Mouse (Mus musculus) midbrain, embryonic 14.5 days (tissue): ENCODE measurements around the gene Lmx1b. TPM values are rescaled to one million over a fixed set of nuclear protein-coding genes. Genes with fewer than 3 reads are reported as not detected.

Source experiments
- ATAC-seq: fragments of 200-750 bp; cut with Nextera tagmentation; 2 replicates; pipeline ENCODE4 v1.8.0; 2017; ENCODE audit warnings: moderate number of reproducible peaks, moderate library complexity; ENCODE audit not compliant: low FRiP score, low TSS enrichment
- DNase-seq: peaks from one replicate; pipeline ENCODE4 v3.0.0-alpha.2; 2015
- H3K27ac ChIP-seq: fragments of 300-500 bp; sonication (generic); replicated peaks from 2 replicates; pipeline ENCODE4 v1.5.1; 2014; ENCODE audit warnings: mild to moderate bottlenecking, low read depth, low read length, moderate library complexity
- H3K27me3 ChIP-seq: fragments of 300-500 bp; sonication (generic); 2 replicates; pipeline ENCODE4 v1.6.1; 2014; ENCODE audit warnings: low read length, control low read depth, mixed read lengths; ENCODE audit not compliant: control insufficient read depth, insufficient read depth
- H3K36me3 ChIP-seq: fragments of 300-500 bp; sonication (generic); 2 replicates; pipeline ENCODE4 v1.6.1; 2014; ENCODE audit warnings: low read length, control low read depth; ENCODE audit not compliant: control insufficient read depth, insufficient read depth
- H3K4me1 ChIP-seq: fragments of 300-500 bp; sonication (generic); 2 replicates; pipeline ENCODE4 v1.6.1; 2014; ENCODE audit warnings: mild to moderate bottlenecking, antibody characterized with exemption, low read length, control low read depth; ENCODE audit not compliant: control insufficient read depth, insufficient read depth
- H3K4me2 ChIP-seq: fragments of 300-500 bp; sonication (generic); 2 replicates; pipeline ENCODE4 v1.6.1; 2014; ENCODE audit warnings: mild to moderate bottlenecking, low read length, moderate library complexity
- H3K4me3 ChIP-seq: fragments of 300-500 bp; sonication (generic); replicated peaks from 2 replicates; pipeline ENCODE4 v1.5.1; 2014; ENCODE audit warnings: low read depth, low read length
- H3K9ac ChIP-seq: fragments of 300-500 bp; sonication (generic); replicated peaks from 2 replicates; pipeline ENCODE4 v1.6.1; 2014; ENCODE audit warnings: mild to moderate bottlenecking, low read length, moderate library complexity
- H3K9me3 ChIP-seq: fragments of 300-500 bp; sonication (generic); 2 replicates; pipeline ENCODE4 v1.6.1; 2016; ENCODE audit warnings: low read length, control low read depth, mixed read lengths; ENCODE audit not compliant: control insufficient read depth
- WGBS: fragments of 180-500 bp; shearing (Covaris S2); extraction: QIAGEN DNeasy Blood & Tissue Kit; methylation state at CpG from one replicate; pipeline ENCODE4 v1.1.7; 2014; 5-methylcytosine and 5-hydroxymethylcytosine counted together
- polyA plus RNA-seq: library from polyadenylated mRNA; unstranded; fragments of >200 nt; fragmentation: Nextera tagmentation; extraction: Ambion mirVana; gene quantifications from 2 replicates; pipeline ENCODE4 v1.2.1, GENCODE M21; 2014

Gene Lmx1b
- polyA plus RNA-seq, 1 experiment from 2014 or later: 1.7 TPM

- 21% methylated on average over 4 of the region's 4 CpGs for WGBS
- no peak for ATAC-seq
- Histone ChIP-seq H3K4me1 (no peaks in the 10 kb centered on the region), H3K36me3 (no peaks in the 10 kb centered on the region), H3K9me3 (no peaks in the 10 kb centered on the region), H3K4me2 (no peak overlapping the region), H3K27ac (no peak overlapping the region), H3K9ac (no peak overlapping the region), H3K27me3 (peaks cover 58% of the 10 kb centered on the region), H3K4me3 (no peak overlapping the region)
- DNase-seq: no peak
Observed at GRCm38 (mm10) chr2:33648894-33649293, 8.6 kb upstream of the Lmx1b start.

DNA sequence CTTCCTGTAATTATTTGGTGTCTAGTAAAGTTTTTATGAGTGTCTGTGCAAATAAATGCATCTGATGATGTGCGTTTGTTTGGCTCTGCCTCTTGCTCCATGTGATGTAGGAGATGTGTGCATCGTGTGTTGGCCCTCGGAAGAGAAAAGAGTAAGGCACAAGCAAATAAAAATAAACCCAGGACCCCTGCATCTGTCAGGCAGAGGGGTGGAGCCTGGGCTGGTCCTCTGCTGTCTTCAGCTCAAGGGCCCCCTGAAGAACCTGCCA, 5.9 kb upstream of the Lmx1b start:
- DNase-seq (no peak), ATAC-seq (no peak)
- Histone ChIP-seq H3K4me2 (peak overlapping the region; percentile 35; the same call in 1 of the 2 replicates), H3K9me3 (no peaks in the 10 kb centered on the region), H3K4me1 (no peaks in the 10 kb centered on the region), H3K36me3 (no peaks in the 10 kb centered on the region), H3K4me3 (no peak overlapping the region), H3K27ac (no peak overlapping the region), H3K27me3 (peaks cover 85% of the 10 kb centered on the region), H3K9ac (no peak overlapping the region)
- 2% methylated on average over 3 of the region's 3 CpGs for WGBS

DNA sequence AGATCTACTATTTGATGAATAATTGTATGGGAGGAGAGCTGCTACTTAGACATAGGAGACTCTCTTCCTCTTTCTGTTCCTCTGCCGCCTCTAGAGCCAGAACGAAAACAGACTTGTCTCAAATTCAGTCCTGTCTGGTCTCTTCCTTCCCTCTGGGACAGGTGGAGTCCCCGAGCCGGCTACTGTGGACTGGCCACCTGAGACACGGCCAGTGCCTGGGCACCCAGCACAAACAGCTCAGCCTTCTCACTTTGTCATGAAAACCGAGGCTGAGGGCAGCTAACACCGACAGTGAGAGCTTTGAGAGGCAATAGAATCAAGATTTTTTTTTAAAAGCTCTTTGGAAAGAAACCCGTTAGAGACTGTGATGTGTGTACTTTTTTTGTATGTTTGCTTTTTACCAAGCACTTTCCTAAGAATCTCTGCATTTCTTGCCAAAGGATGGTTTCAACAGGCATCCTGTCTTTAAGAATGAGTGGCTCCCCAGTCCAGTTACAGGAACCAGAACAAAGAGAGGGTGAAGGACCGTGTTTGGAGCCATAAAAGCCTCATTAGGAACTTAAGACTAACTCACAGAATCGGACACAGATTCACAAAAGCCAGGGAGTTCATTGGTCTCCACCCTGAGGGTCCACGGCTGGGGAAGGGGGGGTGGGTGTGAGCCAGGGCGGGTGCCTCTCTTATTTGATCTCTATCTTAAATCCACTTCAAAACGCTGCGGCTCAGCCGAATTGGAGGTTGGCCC, 5.4 kb upstream of the Lmx1b start:
- no peak for DNase-seq
- no peaks in the 10 kb centered on the region for H3K9me3 ChIP-seq
- H3K4me2 ChIP-seq: peak overlapping the region; percentile 35
- ATAC-seq: no peak
- no peaks in the 10 kb centered on the region for H3K4me1 ChIP-seq
- WGBS: 4% methylated on average over 15 of the region's 15 CpGs
- no peak overlapping the region for H3K4me3 ChIP-seq
- H3K9ac ChIP-seq: no peak overlapping the region
- H3K36me3 ChIP-seq: no peaks in the 10 kb centered on the region
- H3K27me3 ChIP-seq: peaks cover 89% of the 10 kb centered on the region
- no peak overlapping the region for H3K27ac ChIP-seq

GRCm38 (mm10) chr2:33643721-33644713, 3.7 kb upstream of the Lmx1b start:
- ATAC-seq (no peak), DNase-seq (no peak)
- H3K4me2 ChIP-seq: peak overlapping the region; percentile 35
- H3K36me3 ChIP-seq: no peaks in the 10 kb centered on the region
- no peaks in the 10 kb centered on the region for H3K9me3 ChIP-seq
- peak overlapping the region; percentile 64; the same call in 1 of the 2 replicates for H3K27ac ChIP-seq
- H3K4me3 ChIP-seq: peak overlapping the region; percentile 7
- no peaks in the 10 kb centered on the region for H3K4me1 ChIP-seq
- H3K27me3 ChIP-seq: peaks cover 96% of the 10 kb centered on the region
- H3K9ac ChIP-seq: no peak overlapping the region
- 14% methylated on average over 50 of the region's 50 CpGs for WGBS

GRCm38 (mm10) chr2:33642650-33643458, 2.5 kb upstream of the Lmx1b start:
- peak overlapping the region; percentile 30 for H3K4me3 ChIP-seq
- peak overlapping the region; percentile 20; the same call in 1 of the 2 replicates for H3K9ac ChIP-seq
- H3K9me3 ChIP-seq: no peaks in the 10 kb centered on the region
- H3K36me3 ChIP-seq: no peaks in the 10 kb centered on the region
- H3K27ac ChIP-seq: peak overlapping the region; percentile 64
- DNase-seq (peak; percentile 90), ATAC-seq (peak; percentile 46)
- no peaks in the 10 kb centered on the region for H3K4me1 ChIP-seq
- WGBS: 1% methylated on average over 42 of the region's 42 CpGs
- H3K27me3 ChIP-seq: peaks cover 96% of the 10 kb centered on the region
- peak overlapping the region; percentile 35 for H3K4me2 ChIP-seq

- no peak for ATAC-seq
- WGBS: under 1% methylated on average over 41 of the region's 41 CpGs
- no peak for DNase-seq
Observed at GRCm38 (mm10) chr2:33641859-33642571, 1.7 kb upstream of the Lmx1b start.

DNA sequence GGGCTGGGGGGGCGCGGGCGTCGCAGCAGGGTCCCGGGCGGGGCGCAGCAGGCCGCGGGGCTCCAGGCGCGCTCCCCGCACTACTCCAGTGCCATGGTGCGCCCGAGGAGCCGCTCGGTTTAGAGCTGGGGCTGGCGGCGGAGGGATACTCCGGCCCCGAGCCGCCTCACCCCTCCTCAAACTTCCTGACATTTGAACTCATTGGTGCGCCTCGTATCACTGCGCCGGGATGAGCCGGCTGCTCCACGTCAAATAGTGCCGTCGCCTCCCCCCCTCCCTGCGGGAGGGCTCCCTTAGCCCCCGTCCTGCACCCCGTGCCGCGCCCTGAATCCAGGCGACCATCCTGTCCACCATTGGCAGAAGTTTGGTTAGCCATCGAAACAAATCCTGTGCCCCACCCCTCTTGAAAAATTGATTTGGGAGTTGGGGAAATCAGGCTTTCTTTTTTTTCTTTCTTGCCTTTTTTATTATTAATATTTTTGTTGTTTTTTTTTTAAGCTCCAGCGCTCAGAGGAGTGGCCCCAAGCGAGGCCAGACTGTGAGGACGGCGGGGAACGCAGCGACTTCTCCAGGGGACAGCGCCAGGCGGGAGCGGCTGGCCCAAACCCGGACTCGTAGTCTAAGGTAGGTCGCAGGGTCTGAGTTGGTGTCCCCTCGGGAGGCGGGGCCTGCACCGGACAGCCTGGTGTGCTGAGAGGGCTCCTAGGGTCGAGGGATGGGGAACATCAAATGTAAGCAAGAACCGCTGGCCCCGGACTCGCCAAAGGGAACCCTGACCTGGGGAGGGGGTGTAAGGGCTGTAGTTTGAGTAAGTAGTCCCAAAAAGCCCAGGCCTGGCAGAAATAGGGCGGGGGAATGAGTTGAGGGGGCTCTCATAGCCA, 907 bp upstream of the Lmx1b start:
- no peaks in the 10 kb centered on the region for H3K9me3 ChIP-seq
- WGBS: under 1% methylated on average over 52 of the region's 56 CpGs
- H3K27ac ChIP-seq: peak overlapping the region; percentile 64
- DNase-seq: peak; percentile 72
- H3K9ac ChIP-seq: peak overlapping the region; percentile 44; the same call in 1 of the 2 replicates
- no peaks in the 10 kb centered on the region for H3K36me3 ChIP-seq
- peak; percentile 41; the same call in 1 of the 2 replicates for ATAC-seq
- peaks cover 90% of the 10 kb centered on the region for H3K27me3 ChIP-seq
- peak overlapping the region; percentile 50 for H3K4me2 ChIP-seq
- no peaks in the 10 kb centered on the region for H3K4me1 ChIP-seq
- H3K4me3 ChIP-seq: peak overlapping the region; percentile 30

More at GRCm38 (mm10) chr2:33641859-33642571, 1.7 kb upstream of the Lmx1b start:
- Histone ChIP-seq H3K4me3 (peak overlapping the region; percentile 30), H3K27ac (peak overlapping the region; percentile 64), H3K36me3 (no peaks in the 10 kb centered on the region), H3K4me1 (no peaks in the 10 kb centered on the region), H3K9ac (no peak overlapping the region; the same call in 1 of the 2 replicates), H3K27me3 (peaks cover 96% of the 10 kb centered on the region), H3K9me3 (no peaks in the 10 kb centered on the region), H3K4me2 (peak overlapping the region; percentile 34)
